Mouse (Mus musculus) ES-E14 (cell line): ENCODE measurements around the gene Gm17087.

Experiments used
- HCFC1 ChIP-seq: IDR thresholded peaks from 2 replicates; pipeline ENCODE4 v1.6.1; 2012; ENCODE audit warnings: low read length, inconsistent platforms, borderline replicate concordance; ENCODE audit not compliant: insufficient read depth
- MAFK ChIP-seq: IDR thresholded peaks from 2 replicates; pipeline ENCODE4 v1.6.1; 2014; ENCODE audit warnings: mild to moderate bottlenecking, low read depth, low read length, inconsistent platforms; ENCODE audit not compliant: insufficient read depth
- ZNF384 ChIP-seq: IDR thresholded peaks from 2 replicates; pipeline ENCODE4 v1.6.1; 2012; ENCODE audit warnings: low read depth, low read length, inconsistent platforms

DNA sequence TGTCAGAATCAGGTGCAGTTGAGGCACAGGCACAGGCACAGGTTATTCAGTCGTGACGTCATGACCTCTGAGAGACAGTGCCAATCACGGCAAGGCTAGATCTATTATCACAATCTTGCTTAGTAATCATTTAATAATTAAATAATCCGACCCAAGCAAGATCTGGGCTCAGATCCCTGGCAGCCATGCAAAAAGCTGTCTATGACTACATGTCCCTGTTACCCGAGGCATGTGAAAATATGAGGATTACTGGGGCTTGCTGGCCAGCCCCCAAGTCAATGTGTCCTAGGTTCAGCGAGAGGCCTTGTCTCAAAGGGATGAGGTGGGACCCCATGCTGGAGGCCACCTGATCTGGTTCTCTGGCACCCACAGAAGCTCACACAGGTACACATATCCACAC is 30.2 kb downstream of the Gm17087 start:
- no peak for TF ChIP-seq MAFK
- no peak for TF ChIP-seq ZNF384
- TF ChIP-seq HCFC1, result no peak
